In the genomic region with DNA sequence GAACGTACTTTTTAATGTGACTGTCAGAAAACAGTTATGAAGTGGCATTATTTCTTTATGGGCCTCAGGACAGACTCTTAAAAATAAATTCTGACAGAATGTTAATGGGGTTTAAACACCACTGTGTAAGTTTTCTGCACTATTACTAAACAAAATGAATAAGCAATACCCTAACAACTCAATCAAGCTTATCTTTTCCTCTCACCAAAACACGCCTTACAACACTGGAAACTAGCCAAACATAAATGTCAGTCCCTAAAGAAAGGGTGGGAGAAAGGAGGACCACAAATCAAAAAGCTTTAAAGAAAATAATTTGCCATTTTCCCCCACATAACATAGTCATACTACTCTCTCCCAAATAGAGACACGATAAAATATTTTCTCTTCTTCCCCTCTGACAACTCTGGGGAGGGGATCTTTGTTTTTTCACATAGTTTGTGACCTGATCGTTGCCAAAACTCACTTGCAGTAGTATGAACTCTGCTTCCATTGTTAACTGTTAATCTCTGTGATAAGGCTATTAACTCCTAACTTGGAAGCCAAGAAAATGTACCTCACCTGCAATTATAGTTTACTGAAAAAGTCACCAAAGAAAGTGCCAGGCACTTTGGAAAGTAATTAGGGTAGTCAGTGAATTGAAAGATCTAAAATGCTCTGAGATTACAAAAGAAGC, we compare ENCODE assay signal across 10 mouse cellular contexts. TPM values are rescaled to one million over a fixed set of nuclear protein-coding genes. Genes with fewer than 3 reads are reported as not detected.
DNase-seq lines count a peak whose midpoint lies in the region; ATAC-seq and TF ChIP-seq lines count a peak whose summit lies in the region.
"Had no signal": no experiment of that assay in that cellular context is flagged by ENCODE, and none has a peak within 500 bp of the region (broad histone marks: within the 10 kb centered on the region; RNA-seq: fewer than 3 reads in every experiment).

No protein-coding gene starts in this region.

- H3K9ac ChIP-seq in heart, embryonic 12.5 days = no peak overlapping the region
- H3K9ac ChIP-seq in lung, embryonic 14.5 days = no peak overlapping the region
- H3K9ac ChIP-seq in hindbrain, embryonic 15.5 days = no peak overlapping the region
- no peak overlapping the region for H3K9ac ChIP-seq in neural tube, embryonic 15.5 days (replicated peaks)

- H3K4me2 ChIP-seq in heart, embryonic 12.5 days = no peak overlapping the region
- peak overlapping the region; percentile 84 for H3K4me2 ChIP-seq in lung, embryonic 14.5 days
- H3K4me2 ChIP-seq in hindbrain, embryonic 15.5 days = peak overlapping the region; percentile 85
- H3K4me2 ChIP-seq in neural tube, embryonic 15.5 days = peak overlapping the region; percentile 78

- ATAC-seq in heart, embryonic 12.5 days (ENCODE audit: insufficient number of reproducible peaks, low FRiP score) = no peak
- ATAC-seq in lung, embryonic 14.5 days (ENCODE audit: insufficient read depth) = no peak
- ATAC-seq in hindbrain, embryonic 15.5 days (ENCODE audit: low FRiP score, low read depth) = no peak
- ATAC-seq in neural tube, embryonic 15.5 days (ENCODE audit: low FRiP score) = no peak

- no peaks in the 10 kb centered on the region for H3K27me3 ChIP-seq in heart, embryonic 12.5 days (replicated peaks)
- no peaks in the 10 kb centered on the region for H3K27me3 ChIP-seq in lung, embryonic 14.5 days (ENCODE audit: insufficient read depth, low read length)
- H3K27me3 ChIP-seq in hindbrain, embryonic 15.5 days = no peaks in the 10 kb centered on the region
- H3K27me3 ChIP-seq in neural tube, embryonic 15.5 days (replicated peaks) = no peaks in the 10 kb centered on the region

- no peak for DNase-seq in heart, postnatal 25 days (ENCODE audit: low spot score)
- DNase-seq in lung, embryonic 14.5 days = peak; percentile 50
- DNase-seq in lung, adult 18-20 months = no peak
- no peak for DNase-seq in layer of hippocampus, postnatal 14 days (ENCODE audit: low spot score in 2 of 2)
- DNase-seq in left cerebral cortex, adult 9 months (ENCODE audit: low spot score in 2 of 2) = no peak
- DNase-seq: right cerebral cortex, postnatal 4 days had no signal

- H3K27ac ChIP-seq in heart, embryonic 12.5 days (ENCODE audit: poor library complexity, severe bottlenecking) = no peak overlapping the region
- H3K27ac ChIP-seq in lung, embryonic 14.5 days (ENCODE audit: low read depth) = no peak overlapping the region
- H3K27ac ChIP-seq in hindbrain, embryonic 15.5 days (replicated peaks) = no peak overlapping the region
- no peak overlapping the region for H3K27ac ChIP-seq in neural tube, embryonic 15.5 days (replicated peaks)

- 54% methylated on average over 4 of the region's 4 CpGs for WGBS in heart, embryonic 12.5 days
- WGBS in lung, embryonic 14.5 days = 27% methylated on average over 4 of the region's 4 CpGs
- WGBS in hindbrain, embryonic 15.5 days = 68% methylated on average over 4 of the region's 4 CpGs
- 43% methylated on average over 4 of the region's 4 CpGs for WGBS in neural tube, embryonic 15.5 days

- H3K9me3 ChIP-seq in heart, embryonic 12.5 days (replicated peaks) = no peaks in the 10 kb centered on the region
- H3K9me3 ChIP-seq in lung, embryonic 14.5 days (ENCODE audit: low read depth, low read length) = no peaks in the 10 kb centered on the region
- H3K9me3 ChIP-seq in hindbrain, embryonic 15.5 days = no peaks in the 10 kb centered on the region
- H3K9me3 ChIP-seq in neural tube, embryonic 15.5 days (replicated peaks) = no peaks in the 10 kb centered on the region
- H3K9me3 ChIP-seq: forebrain, embryonic 10.5 days had no signal

- H3K4me1 ChIP-seq in heart, embryonic 12.5 days (replicated peaks) = peaks cover 30% of the 10 kb centered on the region
- H3K4me1 ChIP-seq in lung, embryonic 14.5 days (ENCODE audit: insufficient read depth) = no peaks in the 10 kb centered on the region; the same call in 1 of the 2 replicates
- peaks cover 39% of the 10 kb centered on the region for H3K4me1 ChIP-seq in hindbrain, embryonic 15.5 days (replicated peaks)
- peaks cover 41% of the 10 kb centered on the region for H3K4me1 ChIP-seq in neural tube, embryonic 15.5 days

- no peak for TF ChIP-seq CTCF in lung, embryonic 14.5 days (IDR thresholded peaks at IDR 0.05; ENCODE audit: low read depth)

- peak overlapping the region; percentile 15; the same call in 1 of the 2 replicates for H3K4me3 ChIP-seq in heart, embryonic 12.5 days
- peak overlapping the region; percentile 76 for H3K4me3 ChIP-seq in lung, embryonic 14.5 days (ENCODE audit: low read depth, low read length)
- no peak overlapping the region for H3K4me3 ChIP-seq in hindbrain, embryonic 15.5 days
- H3K4me3 ChIP-seq in neural tube, embryonic 15.5 days (replicated peaks) = peak overlapping the region; percentile 18; the same call in 1 of the 2 replicates

- intact Hi-C loops in heart, postnatal 25 days (cut with DNase I) = loop anchor here (2.0 to 5.0 kb wide), 3 partner anchors 89 to 204 kb away; no protein-coding TSS in a partner anchor

- no peaks in the 10 kb centered on the region for H3K36me3 ChIP-seq in heart, embryonic 12.5 days
- no peaks in the 10 kb centered on the region for H3K36me3 ChIP-seq in lung, embryonic 14.5 days (ENCODE audit: insufficient read depth)
- no peaks in the 10 kb centered on the region for H3K36me3 ChIP-seq in hindbrain, embryonic 15.5 days
- H3K36me3 ChIP-seq in neural tube, embryonic 15.5 days = no peaks in the 10 kb centered on the region
- H3K36me3 ChIP-seq: forebrain, embryonic 10.5 days had no signal

RNA-seq across cellular contexts. Expression of gene Peak1, which starts 1.8 kb away (rescaled TPM):
- polyA plus RNA-seq in heart, embryonic 12.5 days (2016; fragmentation: Nextera tagmentation; extraction: Ambion mirVana) = 15.0 and 16.3 TPM in 2 replicates
- 10 to 100 TPM; 35.1 to 38.0 TPM for total RNA-seq in heart, postnatal 25 days (2021)
- 32.2 and 34.9 TPM in 2 replicates for polyA plus RNA-seq in lung, embryonic 14.5 days (2014; fragmentation: Nextera tagmentation; extraction: Ambion mirVana)
- 5.3 and 5.8 TPM in 2 replicates for polyA plus RNA-seq in hindbrain, embryonic 15.5 days (2015; fragmentation: Nextera tagmentation; extraction: Ambion mirVana)
- polyA plus RNA-seq in neural tube, embryonic 15.5 days (2015; fragmentation: Nextera tagmentation; extraction: Ambion mirVana) = 6.5 and 8.1 TPM in 2 replicates
- 10 to 100 TPM; 47.4 to 50.1 TPM for total RNA-seq in layer of hippocampus, postnatal 14 days (2021)

RNA-seq across cellular contexts. Expression of gene Hmg20a, which starts 2.3 kb away (rescaled TPM):
- polyA plus RNA-seq in heart, embryonic 12.5 days (2016; fragmentation: Nextera tagmentation; extraction: Ambion mirVana) = 62.1 and 63.0 TPM in 2 replicates
- total RNA-seq in heart, postnatal 25 days (2021) = 10 to 100 TPM; 20.0 to 24.2 TPM
- 59.9 and 60.0 TPM in 2 replicates for polyA plus RNA-seq in lung, embryonic 14.5 days (2014; fragmentation: Nextera tagmentation; extraction: Ambion mirVana)
- 73.4 and 78.3 TPM in 2 replicates for polyA plus RNA-seq in hindbrain, embryonic 15.5 days (2015; fragmentation: Nextera tagmentation; extraction: Ambion mirVana)
- 69.4 and 72.6 TPM in 2 replicates for polyA plus RNA-seq in neural tube, embryonic 15.5 days (2015; fragmentation: Nextera tagmentation; extraction: Ambion mirVana)
- total RNA-seq in layer of hippocampus, postnatal 14 days (2021) = 10 to 100 TPM; 62.8 to 64.4 TPM
